Mouse (Mus musculus) kidney, embryonic 14.5 days (tissue): Measurements from ENCODE around the gene Rnf26. TPM values are rescaled to one million over a fixed set of nuclear protein-coding genes. Genes with fewer than 3 reads are reported as not detected.

Experiments used
- ATAC-seq: fragments of 200-750 bp; cut with Nextera tagmentation; 2 replicates; pipeline ENCODE4 v1.8.0; 2017; ENCODE audit warnings: moderate number of reproducible peaks, mild to moderate bottlenecking, moderate TSS enrichment, moderate library complexity; ENCODE audit not compliant: low FRiP score, low TSS enrichment
- H3K27ac ChIP-seq: fragments of 300-500 bp; sonication (generic); 2 replicates; pipeline ENCODE4 v1.5.1; 2014; ENCODE audit warnings: low read depth, mild to moderate bottlenecking, low read length, moderate library complexity, mixed read lengths
- H3K27me3 ChIP-seq: fragments of 300-500 bp; sonication (generic); 2 replicates; pipeline ENCODE4 v1.6.1; 2014; ENCODE audit warnings: mild to moderate bottlenecking, low read length; ENCODE audit not compliant: control insufficient read depth, insufficient read depth
- H3K36me3 ChIP-seq: fragments of 300-500 bp; sonication (generic); 2 replicates; pipeline ENCODE4 v1.6.1; 2014; ENCODE audit warnings: low read length, mixed read lengths; ENCODE audit not compliant: control insufficient read depth, insufficient read depth
- H3K4me1 ChIP-seq: fragments of 300-500 bp; sonication (generic); 2 replicates; pipeline ENCODE4 v1.6.1; 2014; ENCODE audit warnings: low read length, mixed read lengths; ENCODE audit not compliant: control insufficient read depth, insufficient read depth
- H3K4me2 ChIP-seq: fragments of 300-500 bp; sonication (generic); replicated peaks from 2 replicates; pipeline ENCODE4 v1.6.1; 2014; ENCODE audit warnings: low read depth, mild to moderate bottlenecking, low read length
- H3K4me3 ChIP-seq: fragments of 300-500 bp; sonication (generic); 2 replicates; pipeline ENCODE4 v1.5.1; 2014; ENCODE audit warnings: mild to moderate bottlenecking, low read length
- H3K9ac ChIP-seq: fragments of 300-500 bp; sonication (generic); 2 replicates; pipeline ENCODE4 v1.6.1; 2014; ENCODE audit warnings: low read depth, mild to moderate bottlenecking, low read length, moderate library complexity
- H3K9me3 ChIP-seq: fragments of 300-500 bp; sonication (generic); 2 replicates; pipeline ENCODE4 v1.6.1; 2016; ENCODE audit warnings: low read length; ENCODE audit not compliant: control insufficient read depth
- WGBS: fragments of 180-500 bp; shearing (Covaris S2); extraction: QIAGEN DNeasy Blood & Tissue Kit; methylation state at CpG from one replicate; pipeline ENCODE4 v1.1.7; 2014; 5-methylcytosine and 5-hydroxymethylcytosine counted together
- polyA plus RNA-seq: library from polyadenylated mRNA; unstranded; fragments of >200 nt; fragmentation: Nextera tagmentation; extraction: Ambion mirVana; gene quantifications from 2 replicates; pipeline ENCODE4 v1.2.1, GENCODE M21; 2014

The Rnf26 gene
- polyA plus RNA-seq, 1 experiment from 2014 or later: 78.4 TPM

GRCm38 (mm10) chr9:44049381-44050165 is 63.7 kb downstream of the Rnf26 start:
- Histone ChIP-seq H3K27me3 (peaks cover 8% of the 10 kb centered on the region), H3K9me3 (no peaks in the 10 kb centered on the region), H3K27ac (no peak overlapping the region), H3K36me3 (no peaks in the 10 kb centered on the region), H3K4me3 (no peak overlapping the region), H3K4me1 (0 out of 2 replicates have a peak, but pooled peaks cover 3% of the 10 kb centered on the region), H3K9ac (no peak overlapping the region), H3K4me2 (no peak overlapping the region)
- 90% methylated on average over 8 of the region's 8 CpGs for WGBS
- ATAC-seq: no peak

GRCm38 (mm10) chr9:44048541-44049380 is 64.6 kb downstream of the Rnf26 start:
- no peaks in the 10 kb centered on the region for H3K9me3 ChIP-seq
- H3K4me3 ChIP-seq: no peak overlapping the region
- no peak overlapping the region for H3K4me2 ChIP-seq
- H3K36me3 ChIP-seq: no peaks in the 10 kb centered on the region
- WGBS: 68% methylated on average over 15 of the region's 15 CpGs
- H3K27me3 ChIP-seq: peaks cover 16% of the 10 kb centered on the region
- H3K4me1 ChIP-seq: 0 out of 2 replicates have a peak, but pooled peaks cover 5% of the 10 kb centered on the region
- H3K9ac ChIP-seq: no peak overlapping the region
- H3K27ac ChIP-seq: no peak overlapping the region
- no peak for ATAC-seq

GRCm38 (mm10) chr9:44047571-44048490 is 65.5 kb downstream of the Rnf26 start:
- Histone ChIP-seq H3K9ac (no peak overlapping the region), H3K27ac (no peak overlapping the region), H3K4me3 (no peak overlapping the region), H3K36me3 (no peaks in the 10 kb centered on the region), H3K4me2 (no peak overlapping the region), H3K4me1 (0 out of 2 replicates have a peak, but pooled peaks cover 10% of the 10 kb centered on the region), H3K9me3 (no peaks in the 10 kb centered on the region), H3K27me3 (peaks cover 23% of the 10 kb centered on the region)
- 77% methylated on average over 14 of the region's 14 CpGs for WGBS
- ATAC-seq: no peak

- 38% methylated on average over 6 of the region's 6 CpGs for WGBS
- H3K27me3 ChIP-seq: peaks cover 23% of the 10 kb centered on the region
- no peak overlapping the region for H3K27ac ChIP-seq
- H3K4me1 ChIP-seq: 0 out of 2 replicates have a peak, but pooled peaks cover 10% of the 10 kb centered on the region
- no peak for ATAC-seq
- H3K36me3 ChIP-seq: no peaks in the 10 kb centered on the region
- H3K4me2 ChIP-seq: no peak overlapping the region
- H3K4me3 ChIP-seq: no peak overlapping the region
- no peaks in the 10 kb centered on the region for H3K9me3 ChIP-seq
- no peak overlapping the region for H3K9ac ChIP-seq
Observed at GRCm38 (mm10) chr9:44047071-44047470, 66.2 kb downstream of the Rnf26 start.

GRCm38 (mm10) chr9:44046426-44046825 is 66.9 kb downstream of the Rnf26 start:
- Histone ChIP-seq H3K9me3 (no peaks in the 10 kb centered on the region), H3K9ac (no peak overlapping the region), H3K27me3 (peaks cover 23% of the 10 kb centered on the region), H3K36me3 (no peaks in the 10 kb centered on the region), H3K4me2 (no peak overlapping the region), H3K27ac (no peak overlapping the region), H3K4me1 (0 out of 2 replicates have a peak, but pooled peaks cover 10% of the 10 kb centered on the region), H3K4me3 (no peak overlapping the region)
- ATAC-seq: no peak
- 88% methylated on average over 12 of the region's 12 CpGs for WGBS

- Histone ChIP-seq H3K27ac (no peak overlapping the region), H3K4me2 (no peak overlapping the region), H3K36me3 (no peaks in the 10 kb centered on the region), H3K9me3 (no peaks in the 10 kb centered on the region), H3K4me3 (no peak overlapping the region), H3K4me1 (0 out of 2 replicates have a peak, but pooled peaks cover 10% of the 10 kb centered on the region), H3K9ac (no peak overlapping the region), H3K27me3 (peaks cover 23% of the 10 kb centered on the region)
- ATAC-seq: no peak
- WGBS: 85% methylated on average over 5 of the region's 5 CpGs
Observed at GRCm38 (mm10) chr9:44045884-44046272, 67.4 kb downstream of the Rnf26 start.

Other genes starting within 250 kb of the Rnf26 start
- gene Thy1, start 70.1 kb downstream of the Rnf26 start, polyA plus RNA-seq: 14.3 and 19.9 TPM in 2 replicates
- gene Usp2, start 46.5 kb downstream of the Rnf26 start, polyA plus RNA-seq: 25.8 and 29.4 TPM in 2 replicates
- gene Mfrp, start 11.8 kb downstream of the Rnf26 start, polyA plus RNA-seq: 0.14 TPM in 1 of 2 replicates, not detected in the other
- gene C1qtnf5, start 6.3 kb downstream of the Rnf26 start, polyA plus RNA-seq: 4.6 and 5.4 TPM in 2 replicates
- 0.09 and 0.14 TPM in 2 replicates for gene Gm49380, start within 50 bp of the Rnf26 start, polyA plus RNA-seq
- 26.3 and 39.7 TPM in 2 replicates for gene Mcam, start 21.0 kb upstream of the Rnf26 start, polyA plus RNA-seq
- 14.8 and 27.9 TPM in 2 replicates for gene Cbl, start 120.5 kb upstream of the Rnf26 start, polyA plus RNA-seq
- not detected in 2 replicates for gene Ccdc153, start 127.2 kb upstream of the Rnf26 start, polyA plus RNA-seq
- 1.9 and 4.2 TPM in 2 replicates for gene Pdzd3, start 138.0 kb upstream of the Rnf26 start, polyA plus RNA-seq
- gene Nlrx1, start 155.1 kb upstream of the Rnf26 start, polyA plus RNA-seq: 3.2 and 5.6 TPM in 2 replicates
- 1.5 and 2.7 TPM in 2 replicates for gene Abcg4, start 175.1 kb upstream of the Rnf26 start, polyA plus RNA-seq
- 15.9 and 24.5 TPM in 2 replicates for gene Hinfp, start 192.2 kb upstream of the Rnf26 start, polyA plus RNA-seq
- 6.7 and 7.6 TPM in 2 replicates for gene C2cd2l, start 206.8 kb upstream of the Rnf26 start, polyA plus RNA-seq
- 49.6 and 51.9 TPM in 2 replicates for gene Dpagt1, start 212.5 kb upstream of the Rnf26 start, polyA plus RNA-seq
- gene H2afx, start 221.2 kb upstream of the Rnf26 start, polyA plus RNA-seq: 413 and 421 TPM in 2 replicates
- gene Hmbs, start 230.7 kb upstream of the Rnf26 start, polyA plus RNA-seq: 123 and 136 TPM in 2 replicates
- gene Vps11, start 248.2 kb upstream of the Rnf26 start, polyA plus RNA-seq: 18.0 and 28.1 TPM in 2 replicates